Mouse (Mus musculus) urinary bladder, postnatal 36 days (tissue): ENCODE results near the gene Lmo2.

Experiments
- DNase-seq, 2 experiments: peaks; one replicate each; pipeline ENCODE4 v3.0.0; 2022; ENCODE audit warnings: low spot score in 2 of 2, mixed read lengths in 1 of 2

Lmo2 gene

GRCm38 (mm10) chr2:103941085-103941484, 16.7 kb upstream of the Lmo2 start:
- DNase-seq: no peak

- no peak for DNase-seq
These were observed 12.9 kb upstream of the Lmo2 start for GRCm38 (mm10) chr2:103944859-103945258.

GRCm38 (mm10) chr2:103945571-103946092, 12.2 kb upstream of the Lmo2 start:
- no peak for DNase-seq

GRCm38 (mm10) chr2:103946892-103947291, 10.9 kb upstream of the Lmo2 start:
- no peak for DNase-seq

GRCm38 (mm10) chr2:103947982-103948655, 9.7 kb upstream of the Lmo2 start:
- DNase-seq: no peak

- no peak for DNase-seq
These were observed 4.5 kb upstream of the Lmo2 start for GRCm38 (mm10) chr2:103953050-103953835.

- no peak for DNase-seq
These were observed 2.1 kb upstream of the Lmo2 start for GRCm38 (mm10) chr2:103955714-103956113.

- DNase-seq: no peak
These were observed 919 bp upstream of the Lmo2 start for GRCm38 (mm10) chr2:103956867-103957266.

GRCm38 (mm10) chr2:103958634-103959033, 848 bp downstream of the Lmo2 start:
- no peak for DNase-seq

GRCm38 (mm10) chr2:103959066-103959465, 1.3 kb downstream of the Lmo2 start:
- DNase-seq: no peak

GRCm38 (mm10) chr2:103959574-103959973, 1.8 kb downstream of the Lmo2 start:
- DNase-seq: no peak

GRCm38 (mm10) chr2:103962349-103962748, 4.6 kb downstream of the Lmo2 start:
- no peak for DNase-seq

- DNase-seq: no peak
These were observed 7.6 kb downstream of the Lmo2 start for GRCm38 (mm10) chr2:103965391-103965790.

- no peak for DNase-seq
These were observed 10.4 kb downstream of the Lmo2 start for GRCm38 (mm10) chr2:103968186-103968585.

- DNase-seq: no peak
These were observed 11.2 kb downstream of the Lmo2 start for GRCm38 (mm10) chr2:103968919-103969436.

GRCm38 (mm10) chr2:103969437-103970040, 11.8 kb downstream of the Lmo2 start:
- peak; percentile 23 to 38 for DNase-seq

- DNase-seq: peak; percentile 25 to 26
These were observed 12.4 kb downstream of the Lmo2 start for GRCm38 (mm10) chr2:103970041-103970790.

GRCm38 (mm10) chr2:103970791-103971649, 13.2 kb downstream of the Lmo2 start:
- DNase-seq: peak in 1 of 2 experiments; percentile 2

GRCm38 (mm10) chr2:103971838-103972237, 14.1 kb downstream of the Lmo2 start:
- no peak for DNase-seq

- DNase-seq: no peak
These were observed 18.1 kb downstream of the Lmo2 start for GRCm38 (mm10) chr2:103975904-103976303.

GRCm38 (mm10) chr2:103977216-103977615, 19.4 kb downstream of the Lmo2 start:
- no peak for DNase-seq
